Mouse (Mus musculus): ENCODE results near the gene Nptn. TPM values are rescaled to one million over a fixed set of nuclear protein-coding genes. Genes with fewer than 3 reads are reported as not detected.

Gene Nptn
- total and polyA plus RNA-seq, 2 experiments from 2014 or later = 236 to 362 TPM

DNA sequence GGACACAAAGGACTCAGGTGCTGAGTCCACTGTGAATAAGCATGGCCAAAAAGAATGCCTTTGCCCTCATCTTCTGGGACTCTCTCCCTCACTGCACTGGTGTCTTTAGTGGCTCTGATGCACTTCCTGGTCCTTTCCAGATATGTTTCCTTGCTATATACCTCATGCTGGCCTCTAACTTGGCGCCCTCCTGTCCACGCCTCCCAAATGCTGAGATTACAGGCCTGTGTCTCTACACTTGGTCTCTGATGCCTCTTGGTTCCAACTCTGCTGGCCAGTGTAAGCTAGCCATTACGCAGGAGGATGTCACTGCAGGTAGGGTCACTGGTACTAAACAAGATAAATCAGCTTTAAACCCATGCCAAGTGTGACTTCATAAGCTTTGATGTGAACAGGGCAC, 86.1 kb downstream of the Nptn start:
- H3K9ac ChIP-seq (replicated peaks; ENCODE audit: low read length, poor library complexity, severe bottlenecking) = no peak overlapping the region
- H3K4me1 ChIP-seq (ENCODE audit: insufficient read depth, low read length) = no peaks in the 10 kb centered on the region
- no peak overlapping the region for H3K4me2 ChIP-seq (ENCODE audit: low read depth, low read length, poor library complexity, severe bottlenecking)
- TF ChIP-seq CTCF (IDR thresholded peaks at IDR 0.05) = no peak
- H3K9me3 ChIP-seq (ENCODE audit: low read length) = no peaks in the 10 kb centered on the region
- no peaks in the 10 kb centered on the region for H3K27me3 ChIP-seq (ENCODE audit: insufficient read depth, low read length)
- no peak overlapping the region for H3K4me3 ChIP-seq (ENCODE audit: low read depth, low read length)
- DNase-seq (ENCODE audit: low spot score) = no peak
- no peak for ATAC-seq (ENCODE audit: low FRiP score)
- no peak overlapping the region for H3K27ac ChIP-seq (ENCODE audit: low read depth, low read length)
- peaks cover 5% of the 10 kb centered on the region; the same call in 1 of the 2 replicates for H3K36me3 ChIP-seq (ENCODE audit: insufficient read depth, low read length)
- whole genome bisulfite sequencing = 92% methylated on average over 3 of the region's 3 CpGs

DNA sequence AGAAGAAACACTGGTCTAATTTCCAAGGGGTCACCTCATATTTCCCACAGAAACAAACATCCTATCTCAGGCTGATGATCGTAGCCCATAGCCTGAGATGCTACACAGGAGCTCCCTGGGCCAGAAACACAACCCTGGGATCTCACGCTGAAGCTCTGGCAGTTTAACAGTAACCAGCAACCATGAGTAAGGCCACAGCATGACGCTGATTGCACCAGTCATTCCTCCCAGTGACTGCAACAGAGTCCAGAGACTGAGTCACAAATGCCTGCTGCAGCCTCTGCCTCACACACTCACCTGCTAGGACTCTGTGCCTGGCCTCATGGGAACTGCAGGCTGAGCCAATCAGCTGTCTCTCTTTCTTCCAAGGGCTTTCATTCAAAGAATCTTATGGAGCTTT, 87.0 kb downstream of the Nptn start:
- no peak for DNase-seq (ENCODE audit: low spot score)
- 54% methylated on average over 3 of the region's 3 CpGs for WGBS
- H3K4me2 ChIP-seq (ENCODE audit: low read depth, low read length, poor library complexity, severe bottlenecking) = no peak overlapping the region
- TF ChIP-seq CTCF (IDR thresholded peaks at IDR 0.05) = no peak
- no peak overlapping the region for H3K27ac ChIP-seq (ENCODE audit: low read depth, low read length)
- no peaks in the 10 kb centered on the region for H3K9me3 ChIP-seq (ENCODE audit: low read length)
- H3K36me3 ChIP-seq (ENCODE audit: insufficient read depth, low read length) = peaks cover 5% of the 10 kb centered on the region; the same call in 1 of the 2 replicates
- no peak overlapping the region for H3K9ac ChIP-seq (replicated peaks; ENCODE audit: low read length, poor library complexity, severe bottlenecking)
- ATAC-seq (ENCODE audit: low FRiP score) = no peak
- H3K4me1 ChIP-seq (ENCODE audit: insufficient read depth, low read length) = no peaks in the 10 kb centered on the region
- no peak overlapping the region for H3K4me3 ChIP-seq (ENCODE audit: low read depth, low read length)
- no peaks in the 10 kb centered on the region for H3K27me3 ChIP-seq (ENCODE audit: insufficient read depth, low read length)

DNA sequence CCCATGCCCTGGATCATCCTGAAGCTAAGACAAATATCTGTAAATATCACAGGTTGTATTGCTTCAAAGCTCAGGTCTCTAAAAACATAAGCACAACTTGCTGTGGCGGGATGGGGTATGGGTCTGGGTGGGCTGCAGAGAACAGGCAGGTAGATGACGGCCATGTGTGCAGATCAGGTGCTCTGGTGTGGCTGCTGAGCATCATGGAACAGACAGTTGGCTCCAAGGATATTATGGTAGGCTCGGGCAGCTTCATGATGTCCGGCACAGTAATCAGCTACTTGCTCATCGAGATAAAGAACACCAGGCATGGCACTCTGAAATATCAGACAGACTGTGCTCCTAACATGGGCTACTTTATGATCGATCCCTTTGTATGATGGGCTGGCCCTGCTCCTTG, 87.8 kb downstream of the Nptn start:
- Histone ChIP-seq H3K9ac (replicated peaks; ENCODE audit: low read length, poor library complexity, severe bottlenecking) (no peak overlapping the region), H3K4me2 (ENCODE audit: low read depth, low read length, poor library complexity, severe bottlenecking) (no peak overlapping the region), H3K4me3 (ENCODE audit: low read depth, low read length) (no peak overlapping the region), H3K27me3 (ENCODE audit: insufficient read depth, low read length) (no peaks in the 10 kb centered on the region), H3K36me3 (ENCODE audit: insufficient read depth, low read length) (peaks cover 5% of the 10 kb centered on the region; the same call in 1 of the 2 replicates), H3K9me3 (ENCODE audit: low read length) (no peaks in the 10 kb centered on the region), H3K27ac (ENCODE audit: low read depth, low read length) (no peak overlapping the region), H3K4me1 (ENCODE audit: insufficient read depth, low read length) (no peaks in the 10 kb centered on the region)
- WGBS = 97% methylated on average over 6 of the region's 6 CpGs
- TF ChIP-seq CTCF (IDR thresholded peaks at IDR 0.05) = no peak
- ATAC-seq (ENCODE audit: low FRiP score) (no peak), DNase-seq (ENCODE audit: low spot score) (no peak)

DNA sequence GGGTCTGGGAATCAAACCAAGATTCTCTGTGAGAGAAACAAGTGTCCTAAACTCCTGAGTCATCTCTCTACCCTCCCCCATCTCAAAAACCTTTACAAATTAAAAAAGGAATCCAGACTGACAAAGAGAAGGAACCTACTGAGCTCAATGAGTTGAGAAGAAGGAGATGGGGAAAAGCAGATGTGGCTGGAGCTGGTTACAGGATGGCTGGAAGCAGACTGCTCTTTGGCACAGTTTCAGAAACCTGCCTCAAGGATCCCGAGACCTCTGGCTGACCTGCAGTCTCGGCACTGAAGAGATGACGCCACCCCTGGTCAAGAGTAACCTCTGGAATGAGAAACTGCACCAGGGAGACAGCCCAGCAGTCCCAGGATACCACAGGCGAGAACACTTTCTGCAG, 90.4 kb downstream of the Nptn start:
- H3K4me2 ChIP-seq (ENCODE audit: low read depth, low read length, poor library complexity, severe bottlenecking) = no peak overlapping the region
- no peak for ATAC-seq (ENCODE audit: low FRiP score)
- WGBS = 50% methylated on average over 4 of the region's 4 CpGs
- H3K27me3 ChIP-seq (ENCODE audit: insufficient read depth, low read length) = no peaks in the 10 kb centered on the region
- H3K4me3 ChIP-seq (ENCODE audit: low read depth, low read length) = no peak overlapping the region
- no peak overlapping the region for H3K9ac ChIP-seq (replicated peaks; ENCODE audit: low read length, poor library complexity, severe bottlenecking)
- DNase-seq (ENCODE audit: low spot score) = no peak
- no peak overlapping the region for H3K27ac ChIP-seq (ENCODE audit: low read depth, low read length)
- no peak for TF ChIP-seq CTCF (IDR thresholded peaks at IDR 0.05)
- no peaks in the 10 kb centered on the region for H3K9me3 ChIP-seq (ENCODE audit: low read length)
- H3K4me1 ChIP-seq (ENCODE audit: insufficient read depth, low read length) = no peaks in the 10 kb centered on the region
- no peaks in the 10 kb centered on the region for H3K36me3 ChIP-seq (ENCODE audit: insufficient read depth, low read length)

DNA sequence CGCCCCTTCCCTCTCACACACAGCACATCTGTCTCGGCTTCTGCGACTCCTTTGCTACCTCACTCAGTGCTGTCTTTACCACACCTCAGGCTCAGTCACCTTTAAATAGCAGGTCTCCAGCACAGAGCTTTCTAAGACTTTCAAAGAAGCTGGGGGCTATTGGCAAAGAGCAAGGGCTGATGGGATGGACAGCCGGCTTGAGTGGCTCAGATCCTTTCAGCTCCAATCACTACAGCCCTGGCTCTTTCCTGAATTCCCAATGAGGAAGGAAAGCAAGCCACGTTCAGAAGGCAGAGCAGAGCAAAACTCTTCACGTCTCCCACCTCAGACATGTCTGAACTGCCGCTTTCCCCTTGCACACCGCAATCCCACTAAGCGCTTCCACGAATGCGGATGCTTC, 92.7 kb downstream of the Nptn start:
- H3K27me3 ChIP-seq (ENCODE audit: insufficient read depth, low read length) = no peaks in the 10 kb centered on the region
- 74% methylated on average over 11 of the region's 11 CpGs for WGBS
- no peak for ATAC-seq (ENCODE audit: low FRiP score)

DNA sequence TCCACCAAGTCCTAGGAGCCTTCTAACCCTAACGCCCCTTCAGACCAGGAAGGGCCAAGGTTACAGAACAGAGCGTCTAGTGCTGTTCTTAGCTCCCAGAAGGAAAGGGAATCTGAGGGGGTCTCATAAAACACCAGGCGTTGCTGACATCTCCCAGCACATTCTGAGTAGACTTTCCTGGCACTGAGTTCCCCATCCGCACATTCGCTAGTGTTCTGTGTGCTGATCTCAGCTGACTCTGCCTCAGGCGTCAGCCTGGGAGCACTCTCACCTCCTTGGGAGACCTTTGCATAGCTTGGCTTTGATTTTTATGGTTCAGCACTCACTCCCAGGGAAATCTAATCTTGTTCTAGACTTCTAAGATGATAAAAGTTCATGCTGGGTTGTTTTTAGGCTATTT, 93.3 kb downstream of the Nptn start:
- H3K9ac ChIP-seq (replicated peaks; ENCODE audit: low read length, poor library complexity, severe bottlenecking) = no peak overlapping the region
- DNase-seq (ENCODE audit: low spot score) = no peak
- no peak overlapping the region for H3K4me2 ChIP-seq (ENCODE audit: low read depth, low read length, poor library complexity, severe bottlenecking)
- no peak for TF ChIP-seq CTCF (IDR thresholded peaks at IDR 0.05)
- no peak overlapping the region for H3K27ac ChIP-seq (ENCODE audit: low read depth, low read length)
- no peaks in the 10 kb centered on the region for H3K27me3 ChIP-seq (ENCODE audit: insufficient read depth, low read length)
- WGBS = 69% methylated on average over 6 of the region's 6 CpGs
- H3K36me3 ChIP-seq (ENCODE audit: insufficient read depth, low read length) = no peaks in the 10 kb centered on the region
- no peak for ATAC-seq (ENCODE audit: low FRiP score)
- H3K4me3 ChIP-seq (ENCODE audit: low read depth, low read length) = no peak overlapping the region
- H3K9me3 ChIP-seq (ENCODE audit: low read length) = no peaks in the 10 kb centered on the region
- no peaks in the 10 kb centered on the region for H3K4me1 ChIP-seq (ENCODE audit: insufficient read depth, low read length)

More for the DNA sequence above, 92.7 kb downstream of the Nptn start:
- no peak overlapping the region for H3K4me3 ChIP-seq (ENCODE audit: low read depth, low read length)
- TF ChIP-seq CTCF (IDR thresholded peaks at IDR 0.05) = no peak
- no peaks in the 10 kb centered on the region for H3K9me3 ChIP-seq (ENCODE audit: low read length)
- no peak overlapping the region for H3K9ac ChIP-seq (replicated peaks; ENCODE audit: low read length, poor library complexity, severe bottlenecking)
- H3K27ac ChIP-seq (ENCODE audit: low read depth, low read length) = no peak overlapping the region
- H3K36me3 ChIP-seq (ENCODE audit: insufficient read depth, low read length) = no peaks in the 10 kb centered on the region
- H3K4me2 ChIP-seq (ENCODE audit: low read depth, low read length, poor library complexity, severe bottlenecking) = no peak overlapping the region
- no peak for DNase-seq (ENCODE audit: low spot score)
- H3K4me1 ChIP-seq (ENCODE audit: insufficient read depth, low read length) = no peaks in the 10 kb centered on the region

Measured in midbrain, postnatal 0 days (tissue).